Mouse (Mus musculus) T-helper 17 cell (primary cell): ENCODE measurements around the gene Sall2.

ENCODE experiments used
- in situ Hi-C, 2 experiments: fragments of 300-600 bp; cut with MboI, MseI; formaldehyde crosslinking; loops; 1 replicate in 1 of 2; 2 replicates in 1 of 2; pipeline ENCODE4 v1.15.1; 2025; ENCODE audit warnings: high pct_unique_total_duplicates in 2 of 2

The Sall2 gene

GRCm38 (mm10) chr14:52327910-52328812, at the start of gene Sall2:
TSS of gene Sall2 (minus strand) at chr14:52328762.
- in situ Hi-C loops = no loop called here

GRCm38 (mm10) chr14:52368741-52369140, 40.2 kb upstream of the Sall2 start:
- in situ Hi-C loops = no loop called here

GRCm38 (mm10) chr14:52356308-52356707, 27.7 kb upstream of the Sall2 start, which contains the start of gene Olfr1513:
TSS of gene Olfr1513 (minus strand) at chr14:52356408.
- in situ Hi-C loops = no loop called here

GRCm38 (mm10) chr14:52339512-52339852, 10.9 kb upstream of the Sall2 start:
- in situ Hi-C loops = loop anchor here in 1 of 2 experiments (5.0 kb wide), 1 partner anchor 42 kb away; no protein-coding TSS in a partner anchor

- in situ Hi-C loops = loop anchor here in 1 of 2 experiments (5.0 kb wide), 1 partner anchor 42 kb away; no protein-coding TSS in a partner anchor
Observed at GRCm38 (mm10) chr14:52338751-52339511, 10.4 kb upstream of the Sall2 start.

- in situ Hi-C loops = no loop called here
Observed at GRCm38 (mm10) chr14:52332171-52332570, 3.6 kb upstream of the Sall2 start.

- in situ Hi-C loops = no loop called here
Observed at GRCm38 (mm10) chr14:52331069-52331750, 2.6 kb upstream of the Sall2 start.

GRCm38 (mm10) chr14:52327375-52327901, 1.1 kb downstream of the Sall2 start:
- in situ Hi-C loops = no loop called here

- in situ Hi-C loops = no loop called here
Observed at GRCm38 (mm10) chr14:52325890-52326289, 2.7 kb downstream of the Sall2 start.

GRCm38 (mm10) chr14:52319361-52319760, 9.2 kb downstream of the Sall2 start:
- in situ Hi-C loops = loop anchor here in 1 of 2 experiments (25.0 kb wide), 1 partner anchor 1893 kb away; no protein-coding TSS in a partner anchor

GRCm38 (mm10) chr14:52316441-52317225, 11.9 kb downstream of the Sall2 start:
- in situ Hi-C loops = loop anchor here in 1 of 2 experiments (25.0 kb wide), 1 partner anchor 1896 kb away; no protein-coding TSS in a partner anchor

- in situ Hi-C loops = loop anchor here in 1 of 2 experiments (25.0 kb wide), 1 partner anchor 1896 kb away; no protein-coding TSS in a partner anchor
Observed at GRCm38 (mm10) chr14:52315792-52316440, 12.6 kb downstream of the Sall2 start.

GRCm38 (mm10) chr14:52315283-52315780, 13.2 kb downstream of the Sall2 start:
- in situ Hi-C loops = loop anchor here in 1 of 2 experiments (25.0 kb wide), 1 partner anchor 1897 kb away; no protein-coding TSS in a partner anchor

- in situ Hi-C loops = loop anchor here in 1 of 2 experiments (25.0 kb wide), 1 partner anchor 1898 kb away; no protein-coding TSS in a partner anchor
Observed at GRCm38 (mm10) chr14:52314808-52315150, 13.8 kb downstream of the Sall2 start.

GRCm38 (mm10) chr14:52313931-52314807, 14.4 kb downstream of the Sall2 start:
- in situ Hi-C loops = loop anchor here in 1 of 2 experiments (25.0 kb wide), 1 partner anchor 1898 kb away; no protein-coding TSS in a partner anchor

GRCm38 (mm10) chr14:52310906-52311305, 17.7 kb downstream of the Sall2 start:
- in situ Hi-C loops = loop anchor here in 1 of 2 experiments (25.0 kb wide), 1 partner anchor 1901 kb away; no protein-coding TSS in a partner anchor

- in situ Hi-C loops = loop anchor here in 1 of 2 experiments (25.0 kb wide), 1 partner anchor 1902 kb away; no protein-coding TSS in a partner anchor
Observed at GRCm38 (mm10) chr14:52310343-52310742, 18.2 kb downstream of the Sall2 start.

- in situ Hi-C loops = loop anchor here in 1 of 2 experiments (5.0 to 25.0 kb wide), 2 partner anchors 36 to 1906 kb away; no protein-coding TSS in a partner anchor
Observed at GRCm38 (mm10) chr14:52306100-52306499, 22.5 kb downstream of the Sall2 start.
